Mouse (Mus musculus) ovary, adult 18-20 months (tissue): ENCODE results near the gene Spata32.

Source experiments
- DNase-seq: peaks from one replicate; pipeline ENCODE4 v3.0.0; 2022; ENCODE audit warnings: low spot score, mixed read lengths

Spata32 gene

GRCm38 (mm10) chr11:103202376-103202775 lies 15.9 kb downstream of the Spata32 start:
- DNase-seq = no peak

DNA sequence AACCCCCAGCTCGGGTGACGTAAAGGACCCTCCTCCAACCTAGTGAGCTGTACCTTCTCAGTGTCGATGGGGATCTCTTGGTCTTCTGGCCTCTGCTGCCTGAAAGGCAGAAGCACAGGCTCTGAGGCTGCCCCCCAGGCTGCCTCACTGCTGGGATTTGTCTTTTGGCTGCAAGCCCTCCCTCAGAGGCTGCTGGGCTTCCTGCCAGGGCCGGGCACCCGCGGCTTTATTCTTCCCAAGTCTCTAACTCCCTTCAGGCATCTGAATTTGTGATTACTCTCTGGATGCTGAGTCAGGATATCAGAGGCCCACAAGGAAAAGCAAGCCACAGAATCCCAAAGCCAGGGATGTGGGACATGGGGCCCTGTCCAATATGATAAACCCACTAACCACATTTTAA lies 16.6 kb downstream of the Spata32 start:
- DNase-seq = peak; percentile 34

GRCm38 (mm10) chr11:103198911-103199803 lies 19.1 kb downstream of the Spata32 start:
- DNase-seq = no peak

GRCm38 (mm10) chr11:103198339-103198738 lies 19.9 kb downstream of the Spata32 start:
- no peak for DNase-seq

- DNase-seq = no peak
These were observed 20.9 kb downstream of the Spata32 start for GRCm38 (mm10) chr11:103197340-103197739.

DNA sequence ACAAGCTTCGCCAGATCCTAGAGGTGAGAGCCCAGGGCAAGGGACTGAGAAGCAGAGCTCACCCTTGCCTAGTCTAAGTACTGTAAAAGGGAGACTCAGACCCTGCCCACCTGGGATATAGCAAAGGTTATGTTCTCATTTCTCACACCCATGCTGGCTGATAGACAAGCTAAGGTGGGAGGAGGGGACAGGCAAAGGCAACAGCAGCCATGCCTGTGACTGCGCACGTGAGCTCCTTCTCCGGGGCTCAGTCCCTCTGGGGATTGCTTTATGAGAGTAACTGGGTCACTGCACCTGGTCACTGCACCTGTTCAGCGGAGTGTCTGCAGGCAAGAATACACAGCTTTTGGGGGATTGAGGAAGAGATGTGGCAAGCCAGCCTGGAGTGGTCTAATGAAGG lies 22.6 kb downstream of the Spata32 start:
- no peak for DNase-seq

DNA sequence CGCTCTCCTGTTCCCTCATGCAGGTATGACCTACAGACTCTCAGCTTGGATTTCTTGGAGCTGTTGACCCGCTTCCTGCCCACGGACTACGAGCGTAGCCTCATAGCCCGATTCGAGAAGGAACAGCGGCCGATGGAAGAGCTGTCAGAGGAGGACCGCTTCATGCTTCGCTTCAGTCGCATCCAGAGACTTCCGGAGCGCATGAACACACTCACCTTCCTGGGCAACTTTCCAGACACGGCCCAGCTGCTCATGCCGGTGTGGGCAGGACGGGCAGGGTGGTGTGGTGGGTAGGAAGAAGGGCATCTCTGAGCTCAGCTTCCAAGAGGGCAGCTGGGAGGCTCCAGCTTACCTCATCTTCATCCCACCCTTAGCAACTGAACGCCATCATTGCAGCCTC lies 23.0 kb downstream of the Spata32 start:
- no peak for DNase-seq

DNA sequence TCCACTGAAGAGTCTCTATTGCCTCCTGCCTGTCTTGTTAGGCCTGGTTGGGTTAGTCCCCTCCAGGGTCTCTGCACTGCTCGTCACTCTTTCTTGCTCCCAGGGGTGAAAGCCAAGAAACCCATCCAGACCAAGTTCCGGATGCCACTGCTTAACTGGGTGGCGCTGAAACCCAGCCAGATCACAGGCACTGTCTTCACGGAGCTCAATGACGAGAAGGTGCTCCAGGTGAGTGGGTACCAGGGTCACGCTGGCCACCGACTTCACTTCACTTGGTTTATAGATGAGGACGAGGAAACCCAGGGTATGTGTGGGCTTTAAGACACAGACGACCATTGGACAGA lies 24.4 kb downstream of the Spata32 start:
- no peak for DNase-seq

- DNase-seq = no peak
These were observed 25.0 kb downstream of the Spata32 start for GRCm38 (mm10) chr11:103192956-103193824.

- no peak for DNase-seq
These were observed 25.8 kb downstream of the Spata32 start for GRCm38 (mm10) chr11:103192230-103192955.

GRCm38 (mm10) chr11:103184891-103185290 lies 33.3 kb downstream of the Spata32 start:
- no peak for DNase-seq

DNA sequence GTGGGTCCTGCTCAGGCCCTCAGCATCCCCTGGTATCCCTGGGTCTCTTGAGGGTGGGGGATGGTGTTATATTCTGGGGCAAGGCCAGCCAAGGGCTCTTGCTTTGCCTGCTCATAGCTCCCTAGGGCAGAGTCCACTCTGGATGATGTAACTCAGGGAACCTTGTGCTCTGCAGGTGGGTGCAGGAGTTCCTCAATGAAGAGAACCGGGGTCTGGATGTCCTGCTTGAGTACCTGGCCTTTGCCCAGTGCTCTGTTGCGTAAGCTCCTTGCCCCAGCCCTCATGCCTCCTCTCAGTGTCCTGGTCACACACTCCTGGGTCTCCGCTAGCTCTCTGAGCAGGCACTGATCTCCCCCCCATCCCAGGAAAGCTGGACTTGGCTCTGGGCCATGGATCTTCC lies 36.3 kb downstream of the Spata32 start:
- no peak for DNase-seq

GRCm38 (mm10) chr11:103181349-103181748 lies 36.9 kb downstream of the Spata32 start:
- DNase-seq = no peak

- DNase-seq = no peak
These were observed 37.8 kb downstream of the Spata32 start for GRCm38 (mm10) chr11:103180426-103180825.

DNA sequence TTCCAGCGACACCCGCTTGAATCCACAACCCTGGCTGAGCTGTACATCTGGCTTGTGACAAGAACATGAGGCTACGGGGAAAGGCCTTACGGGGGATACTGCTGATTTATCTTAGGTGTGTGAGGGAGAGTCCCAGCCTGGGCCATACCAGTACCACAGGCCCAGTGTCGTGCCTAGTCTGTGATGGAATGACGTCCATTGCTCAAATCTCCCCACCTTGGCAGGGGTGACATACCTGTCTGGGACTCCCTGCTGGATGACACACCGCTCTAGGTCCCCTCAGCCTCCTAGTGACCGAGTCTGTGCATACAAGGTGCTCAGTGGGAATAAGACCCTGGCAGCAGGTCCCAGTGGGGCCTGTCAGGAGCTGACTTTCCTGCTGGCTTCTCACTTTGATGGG lies 39.5 kb downstream of the Spata32 start:
- DNase-seq = no peak

DNA sequence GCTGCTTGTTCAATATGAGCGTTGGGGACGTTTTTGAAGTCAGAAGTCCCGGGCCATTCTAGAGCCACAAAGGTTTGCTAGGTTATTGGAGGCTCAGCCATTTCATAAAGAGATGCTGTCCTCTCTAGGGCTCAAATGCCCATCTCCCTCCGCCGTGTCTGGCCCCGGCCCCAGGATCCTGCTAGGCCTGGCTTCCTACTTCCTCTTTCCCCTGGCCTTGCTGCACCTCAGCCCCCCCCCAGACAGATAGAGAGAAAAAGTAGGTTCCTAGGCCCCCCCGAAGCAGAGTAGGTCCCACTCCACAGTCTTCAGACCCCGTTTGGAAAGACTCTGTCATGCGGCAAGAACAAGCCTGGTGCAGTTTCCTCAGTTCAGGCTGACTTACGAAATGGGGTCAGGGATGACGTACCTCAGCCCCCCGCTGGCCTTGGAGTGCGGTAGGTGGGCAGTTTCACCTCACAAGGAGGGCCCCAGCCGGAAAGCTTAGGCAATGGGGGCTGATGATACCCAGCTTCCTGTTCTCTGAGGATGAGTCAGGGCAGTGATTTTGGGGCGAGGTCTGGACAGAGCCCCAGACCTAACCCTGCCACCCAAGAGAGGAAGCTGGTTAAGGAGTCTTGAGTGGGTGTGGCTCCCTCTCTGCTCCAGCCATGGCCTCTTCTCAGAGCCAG lies 40.3 kb downstream of the Spata32 start:
- DNase-seq = no peak

DNA sequence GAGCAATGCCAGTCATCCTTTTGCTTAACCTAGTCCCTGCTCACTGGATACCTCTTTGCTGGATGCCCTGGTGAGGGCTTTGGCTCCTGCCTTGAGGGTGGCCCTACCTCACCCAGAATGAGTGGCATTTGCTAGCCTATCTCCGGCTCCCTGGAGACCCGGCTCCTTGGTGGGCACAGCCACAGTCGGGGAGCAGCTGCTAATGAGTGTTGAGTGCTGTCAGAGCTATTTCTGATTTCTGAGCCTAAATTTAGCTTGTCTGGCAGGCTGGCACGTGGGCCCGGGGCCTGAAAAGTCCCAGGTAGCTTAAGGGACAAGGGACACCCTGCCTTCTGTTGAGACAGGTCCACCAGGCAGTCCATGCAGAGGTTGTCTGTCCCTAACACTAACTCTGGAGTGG lies 41.0 kb downstream of the Spata32 start:
- DNase-seq = no peak

- no peak for DNase-seq
These were observed 41.7 kb downstream of the Spata32 start for GRCm38 (mm10) chr11:103176510-103176909.

- no peak for DNase-seq
These were observed 42.4 kb downstream of the Spata32 start for GRCm38 (mm10) chr11:103175688-103176442.

GRCm38 (mm10) chr11:103174891-103175391 lies 43.3 kb downstream of the Spata32 start:
- DNase-seq = no peak

DNA sequence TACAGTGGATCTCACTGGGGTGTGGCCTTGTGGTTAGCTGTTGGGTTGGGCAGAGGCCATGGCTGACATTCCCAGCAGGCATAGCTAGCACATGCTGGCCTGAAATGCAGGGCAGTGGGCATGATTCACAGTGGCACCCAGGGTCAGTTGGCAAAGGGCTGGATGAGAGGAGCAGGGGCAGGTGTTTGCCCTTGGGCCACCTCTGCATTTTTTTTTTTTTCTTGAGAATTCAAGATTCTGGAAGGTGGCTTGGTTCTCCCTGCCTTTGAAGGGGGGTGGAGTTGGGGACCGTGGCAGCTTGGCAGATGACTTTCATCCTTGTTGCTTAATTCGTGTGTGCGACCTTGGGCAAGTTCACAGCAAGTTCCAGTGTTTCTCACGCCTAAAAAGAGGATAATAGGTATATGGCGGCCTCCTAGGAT lies 43.8 kb downstream of the Spata32 start:
- no peak for DNase-seq
